Mouse (Mus musculus) heart, postnatal 4 days (tissue): ENCODE measurements around the gene Pla1a. TPM values are rescaled to one million over a fixed set of nuclear protein-coding genes. Genes with fewer than 3 reads are reported as not detected.

Source experiments
- DNase-seq: peaks from one replicate; pipeline ENCODE4 v3.0.0; 2021
- total RNA-seq, 2 experiments: library from RNA; stranded (reverse); gene quantifications; 2 replicates each; pipeline ENCODE4 v1.2.3; 2021

Pla1a gene
- total RNA-seq, 2 experiments from 2014 or later: 5.8 to 5.9 TPM

GRCm38 (mm10) chr16:38366231-38366630, 66.7 kb downstream of the Pla1a start:
- DNase-seq: no peak

- no peak for DNase-seq
Observed at GRCm38 (mm10) chr16:38365390-38365789, 67.6 kb downstream of the Pla1a start.

GRCm38 (mm10) chr16:38363657-38364056, 69.3 kb downstream of the Pla1a start:
- DNase-seq: peak; percentile 40

- no peak for DNase-seq
Observed at GRCm38 (mm10) chr16:38363256-38363595, 69.7 kb downstream of the Pla1a start.

- peak; percentile 33 for DNase-seq
Observed at GRCm38 (mm10) chr16:38362493-38363255, 70.3 kb downstream of the Pla1a start.

GRCm38 (mm10) chr16:38361933-38362332, 71.0 kb downstream of the Pla1a start, which contains the start of gene Popdc2:
TSS of gene Popdc2 (plus strand) at chr16:38362209.
- peak; percentile 85 for DNase-seq

GRCm38 (mm10) chr16:38360317-38360716, 72.6 kb downstream of the Pla1a start:
- DNase-seq: no peak

- DNase-seq: no peak
Observed at GRCm38 (mm10) chr16:38359857-38360256, 73.1 kb downstream of the Pla1a start.

GRCm38 (mm10) chr16:38359241-38359640, 73.7 kb downstream of the Pla1a start:
- no peak for DNase-seq

GRCm38 (mm10) chr16:38358256-38358812, 74.6 kb downstream of the Pla1a start:
- no peak for DNase-seq

- DNase-seq: no peak
Observed at GRCm38 (mm10) chr16:38354185-38354913, 78.6 kb downstream of the Pla1a start.

- DNase-seq: no peak
Observed at GRCm38 (mm10) chr16:38353642-38354041, 79.3 kb downstream of the Pla1a start.

- DNase-seq: no peak
Observed at GRCm38 (mm10) chr16:38352851-38353250, 80.1 kb downstream of the Pla1a start.

- peak; percentile 67 for DNase-seq
Observed at GRCm38 (mm10) chr16:38352031-38352430, 80.9 kb downstream of the Pla1a start.

- no peak for DNase-seq
Observed at GRCm38 (mm10) chr16:38350939-38351338, 82.0 kb downstream of the Pla1a start.

- DNase-seq: peak; percentile 71
Observed at GRCm38 (mm10) chr16:38350361-38350855, 82.5 kb downstream of the Pla1a start.

GRCm38 (mm10) chr16:38349881-38350280, 83.1 kb downstream of the Pla1a start:
- no peak for DNase-seq

- no peak for DNase-seq
Observed at GRCm38 (mm10) chr16:38348217-38348761, 84.7 kb downstream of the Pla1a start.

GRCm38 (mm10) chr16:38347588-38347987, 85.4 kb downstream of the Pla1a start:
- no peak for DNase-seq

- DNase-seq: peak; percentile 94
Observed at GRCm38 (mm10) chr16:38346529-38347325, 86.2 kb downstream of the Pla1a start, which contains the start of the genes Cox17 and Gm21987. TSS of gene Cox17 (plus strand) at chr16:38346991. TSS of gene Gm21987 (plus strand) at chr16:38347040.
